Mouse (Mus musculus) G1E (cell line): ENCODE measurements around the gene Atrnl1.

Experiments used
- CTCF ChIP-seq: IDR thresholded peaks from 2 replicates; pipeline ENCODE4 v1.5.1; 2012; ENCODE audit warnings: low read depth, low read length, inconsistent platforms, mixed read lengths
- TAL1 ChIP-seq: conservative IDR thresholded peaks from 2 replicates; pipeline ENCODE4 v1.6.1; 2012; ENCODE audit warnings: low read depth, low read length, inconsistent platforms, mixed read lengths

DNA sequence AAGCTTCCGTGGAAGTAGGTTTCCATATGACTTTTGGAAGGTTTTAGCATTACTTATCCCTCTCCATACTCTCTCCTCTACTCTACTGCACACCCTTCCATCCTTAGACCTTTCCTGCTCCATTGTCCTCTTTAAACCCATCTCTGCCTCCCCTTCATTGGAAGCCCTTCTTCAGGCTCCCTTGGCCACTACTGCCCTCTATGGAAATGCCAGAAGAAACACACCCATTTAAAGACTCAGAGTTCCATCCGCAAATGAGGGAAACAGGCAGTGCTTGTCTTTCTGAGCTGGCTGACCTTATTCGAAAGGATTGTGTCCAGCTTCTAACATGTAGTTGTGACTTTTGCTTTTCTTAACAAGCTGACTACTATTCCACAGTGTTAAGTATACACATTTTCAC is 81.7 kb downstream of the Atrnl1 start:
- TF ChIP-seq TAL1, result no peak
- no peak for TF ChIP-seq CTCF
